Mouse (Mus musculus): ENCODE measurements around the gene Arhgap21. TPM values are rescaled to one million over a fixed set of nuclear protein-coding genes. Genes with fewer than 3 reads are reported as not detected.

Gene Arhgap21
- polyA plus RNA-seq, 1 experiment from 2014 or later: 19.1 TPM

DNA sequence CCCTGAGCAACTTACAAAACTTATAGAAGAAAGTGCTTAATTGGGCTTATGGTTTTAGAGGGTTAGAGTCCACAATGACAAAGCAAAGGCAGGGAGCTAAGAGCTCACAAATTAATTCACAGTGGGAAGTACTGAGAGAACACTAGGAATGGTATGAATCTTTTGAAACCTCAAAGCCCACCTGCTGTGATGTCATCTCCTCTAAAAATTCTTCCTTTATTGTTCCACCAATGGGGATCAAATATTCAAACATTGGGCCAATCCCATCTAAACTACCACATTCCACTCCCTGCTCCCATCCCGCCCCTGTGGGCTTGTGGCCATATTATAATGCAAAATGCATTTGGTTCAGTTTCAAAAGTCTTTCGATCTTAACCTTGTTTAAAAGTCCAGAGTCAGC lies 22.8 kb upstream of the Arhgap21 start:
- H3K4me1 ChIP-seq (ENCODE audit: control insufficient read depth, insufficient read depth, low read length): no peaks in the 10 kb centered on the region
- peaks cover 5% of the 10 kb centered on the region; the same call in 1 of the 2 replicates for H3K9me3 ChIP-seq (ENCODE audit: control insufficient read depth, low read length)
- no peaks in the 10 kb centered on the region for H3K36me3 ChIP-seq (ENCODE audit: control insufficient read depth, insufficient read depth, low read length)
- no peak overlapping the region for H3K27ac ChIP-seq (replicated peaks; ENCODE audit: low read depth, low read length)
- no peak overlapping the region for H3K9ac ChIP-seq (ENCODE audit: low read depth, low read length)
- H3K4me3 ChIP-seq (ENCODE audit: low read depth, low read length): no peak overlapping the region
- ATAC-seq (ENCODE audit: low read depth) (no peak), DNase-seq (ENCODE audit: low spot score) (no peak)
- 86% methylated on average over 2 of the region's 2 CpGs for WGBS
- no peaks in the 10 kb centered on the region for H3K27me3 ChIP-seq (replicated peaks; ENCODE audit: control insufficient read depth, insufficient read depth, low read length)
- no peak overlapping the region for H3K4me2 ChIP-seq (ENCODE audit: low read depth, low read length)

DNA sequence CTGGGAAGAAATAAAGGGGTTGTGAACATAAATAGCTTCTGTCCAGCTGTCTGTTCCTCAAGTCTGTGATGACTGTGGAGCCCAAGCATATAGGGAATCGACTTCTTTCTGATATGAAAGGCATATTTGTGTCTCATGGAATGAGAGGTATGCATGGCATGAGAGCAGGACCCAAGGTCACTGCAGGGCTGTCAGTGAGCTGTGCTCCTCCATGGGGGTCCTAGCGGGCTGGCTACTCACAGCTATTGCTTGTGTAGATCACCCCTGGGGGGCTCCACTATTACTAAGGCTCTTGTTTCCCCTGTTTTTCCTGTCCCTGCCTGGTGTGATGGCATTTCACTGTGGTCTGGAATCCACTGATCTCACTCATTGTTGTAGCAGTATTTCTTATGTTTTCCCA lies 22.2 kb upstream of the Arhgap21 start:
- no peak for ATAC-seq (ENCODE audit: low read depth)

DNA sequence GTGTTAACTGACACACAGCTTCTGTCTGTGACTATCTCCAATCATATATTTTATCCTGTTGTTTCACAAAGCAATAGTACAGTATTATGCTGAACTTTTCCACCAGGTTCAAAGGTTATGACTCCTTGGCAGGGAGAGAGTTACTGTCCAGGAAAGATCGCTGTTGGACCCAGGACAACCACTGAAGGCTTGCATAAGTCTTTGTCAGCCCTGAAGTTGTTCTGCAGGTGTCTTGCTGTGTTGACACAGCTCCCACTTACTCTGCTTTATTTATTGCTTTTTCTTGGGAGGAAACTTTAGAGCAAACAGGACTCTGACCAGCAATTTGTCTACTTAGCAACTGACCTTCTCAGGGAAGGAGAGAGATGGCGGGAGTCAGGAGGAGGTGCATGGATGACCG lies 21.4 kb upstream of the Arhgap21 start:
- Histone ChIP-seq H3K4me3 (ENCODE audit: low read depth, low read length) (no peak overlapping the region), H3K9me3 (ENCODE audit: control insufficient read depth, low read length) (peaks cover 5% of the 10 kb centered on the region; the same call in 1 of the 2 replicates), H3K27me3 (replicated peaks; ENCODE audit: control insufficient read depth, insufficient read depth, low read length) (no peaks in the 10 kb centered on the region), H3K9ac (ENCODE audit: low read depth, low read length) (no peak overlapping the region), H3K27ac (replicated peaks; ENCODE audit: low read depth, low read length) (no peak overlapping the region), H3K4me1 (ENCODE audit: control insufficient read depth, insufficient read depth, low read length) (no peaks in the 10 kb centered on the region), H3K4me2 (ENCODE audit: low read depth, low read length) (no peak overlapping the region), H3K36me3 (ENCODE audit: control insufficient read depth, insufficient read depth, low read length) (no peaks in the 10 kb centered on the region)
- no peak for DNase-seq (ENCODE audit: low spot score)
- ATAC-seq (ENCODE audit: low read depth): no peak
- 83% methylated on average over 3 of the region's 3 CpGs for WGBS

More for the DNA sequence above, 22.2 kb upstream of the Arhgap21 start:
- Histone ChIP-seq H3K4me1 (ENCODE audit: control insufficient read depth, insufficient read depth, low read length) (no peaks in the 10 kb centered on the region), H3K27me3 (replicated peaks; ENCODE audit: control insufficient read depth, insufficient read depth, low read length) (no peaks in the 10 kb centered on the region), H3K9me3 (ENCODE audit: control insufficient read depth, low read length) (peaks cover 5% of the 10 kb centered on the region; the same call in 1 of the 2 replicates), H3K36me3 (ENCODE audit: control insufficient read depth, insufficient read depth, low read length) (no peaks in the 10 kb centered on the region), H3K4me3 (ENCODE audit: low read depth, low read length) (no peak overlapping the region), H3K27ac (replicated peaks; ENCODE audit: low read depth, low read length) (no peak overlapping the region), H3K4me2 (ENCODE audit: low read depth, low read length) (no peak overlapping the region), H3K9ac (ENCODE audit: low read depth, low read length) (no peak overlapping the region)
- no peak for DNase-seq (ENCODE audit: low spot score)
- whole genome bisulfite sequencing: 27% methylated on average over 2 of the region's 2 CpGs

DNA sequence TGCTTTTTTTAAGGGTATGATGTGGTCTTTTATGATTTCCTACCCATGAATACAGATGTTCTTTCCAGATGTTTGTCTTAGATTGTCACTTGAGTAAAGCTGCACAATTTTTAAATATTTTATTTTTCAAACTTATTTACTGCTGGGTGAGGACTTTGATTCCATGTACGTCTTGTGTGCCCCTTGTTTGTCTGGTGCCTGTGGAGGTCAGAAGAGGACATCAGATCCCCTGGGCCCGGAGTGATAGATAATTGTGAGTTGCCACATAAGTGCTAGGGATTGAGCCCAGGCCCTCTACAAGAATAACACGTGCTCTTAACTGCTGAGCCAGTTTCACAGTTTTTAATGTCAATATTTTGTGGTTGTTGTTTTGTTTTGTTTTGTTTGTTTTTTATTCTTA lies 19.1 kb upstream of the Arhgap21 start:
- WGBS: 60% methylated on average over 3 of the region's 3 CpGs
- no peak overlapping the region for H3K4me2 ChIP-seq (ENCODE audit: low read depth, low read length)
- DNase-seq (ENCODE audit: low spot score) (no peak), ATAC-seq (ENCODE audit: low read depth) (no peak)
- no peak overlapping the region for H3K4me3 ChIP-seq (ENCODE audit: low read depth, low read length)
- no peaks in the 10 kb centered on the region for H3K36me3 ChIP-seq (ENCODE audit: control insufficient read depth, insufficient read depth, low read length)
- no peaks in the 10 kb centered on the region for H3K4me1 ChIP-seq (ENCODE audit: control insufficient read depth, insufficient read depth, low read length)
- H3K27ac ChIP-seq (replicated peaks; ENCODE audit: low read depth, low read length): no peak overlapping the region
- H3K9ac ChIP-seq (ENCODE audit: low read depth, low read length): no peak overlapping the region
- H3K27me3 ChIP-seq (replicated peaks; ENCODE audit: control insufficient read depth, insufficient read depth, low read length): no peaks in the 10 kb centered on the region
- H3K9me3 ChIP-seq (ENCODE audit: control insufficient read depth, low read length): peaks cover 5% of the 10 kb centered on the region; the same call in 1 of the 2 replicates

DNA sequence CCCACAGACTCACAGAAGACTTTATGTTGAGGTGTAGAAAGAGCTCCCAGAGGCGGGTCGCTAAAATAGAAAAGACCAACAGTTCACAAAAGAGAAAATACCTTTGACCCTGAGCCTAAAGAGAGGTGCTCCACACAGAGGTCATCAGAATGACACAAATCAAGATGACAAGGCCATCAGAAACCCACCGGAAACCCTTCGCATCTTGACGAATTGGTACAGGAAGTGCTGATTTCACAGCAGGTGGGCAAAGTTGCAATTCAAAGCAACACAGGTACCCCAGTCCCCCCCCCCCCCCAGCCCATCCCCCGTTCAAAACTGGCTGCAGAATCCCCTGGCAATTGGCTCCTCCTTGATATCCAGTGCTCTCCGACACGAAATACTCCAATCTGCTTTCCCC lies 10.0 kb upstream of the Arhgap21 start:
- Histone ChIP-seq H3K4me3 (ENCODE audit: low read depth, low read length) (no peak overlapping the region), H3K4me1 (ENCODE audit: control insufficient read depth, insufficient read depth, low read length) (no peaks in the 10 kb centered on the region), H3K9me3 (ENCODE audit: control insufficient read depth, low read length) (no peaks in the 10 kb centered on the region), H3K9ac (ENCODE audit: low read depth, low read length) (no peak overlapping the region), H3K27ac (replicated peaks; ENCODE audit: low read depth, low read length) (no peak overlapping the region), H3K4me2 (ENCODE audit: low read depth, low read length) (no peak overlapping the region), H3K36me3 (ENCODE audit: control insufficient read depth, insufficient read depth, low read length) (no peaks in the 10 kb centered on the region), H3K27me3 (replicated peaks; ENCODE audit: control insufficient read depth, insufficient read depth, low read length) (no peaks in the 10 kb centered on the region)
- 66% methylated on average over 8 of the region's 8 CpGs for WGBS
- ATAC-seq (ENCODE audit: low read depth): no peak
- no peak for DNase-seq (ENCODE audit: low spot score)

DNA sequence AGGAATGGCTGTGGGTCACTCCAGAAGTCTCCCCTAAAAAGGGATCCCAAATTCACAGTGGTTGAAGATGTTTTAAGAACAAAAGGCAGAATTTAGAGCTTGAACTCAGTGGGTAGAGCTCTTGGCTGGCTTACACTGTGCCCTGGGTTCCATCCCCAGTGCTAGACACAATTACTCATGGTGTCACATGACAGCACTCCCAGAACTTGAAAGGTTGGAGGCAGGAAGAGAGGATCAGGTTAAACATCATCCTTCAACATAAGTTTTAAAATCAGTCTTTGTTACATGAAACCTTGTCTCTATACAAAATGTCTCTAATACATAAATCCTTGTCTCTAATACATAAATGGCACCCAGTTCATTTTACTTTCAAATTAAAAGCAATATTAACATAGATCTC lies 8.4 kb upstream of the Arhgap21 start:
- Histone ChIP-seq H3K4me2 (ENCODE audit: low read depth, low read length) (no peak overlapping the region), H3K4me1 (ENCODE audit: control insufficient read depth, insufficient read depth, low read length) (no peaks in the 10 kb centered on the region), H3K9me3 (ENCODE audit: control insufficient read depth, low read length) (no peaks in the 10 kb centered on the region), H3K27me3 (replicated peaks; ENCODE audit: control insufficient read depth, insufficient read depth, low read length) (no peaks in the 10 kb centered on the region), H3K36me3 (ENCODE audit: control insufficient read depth, insufficient read depth, low read length) (no peaks in the 10 kb centered on the region), H3K27ac (replicated peaks; ENCODE audit: low read depth, low read length) (no peak overlapping the region), H3K9ac (ENCODE audit: low read depth, low read length) (no peak overlapping the region), H3K4me3 (ENCODE audit: low read depth, low read length) (no peak overlapping the region)
- DNase-seq (ENCODE audit: low spot score): no peak
- ATAC-seq (ENCODE audit: low read depth): no peak

DNA sequence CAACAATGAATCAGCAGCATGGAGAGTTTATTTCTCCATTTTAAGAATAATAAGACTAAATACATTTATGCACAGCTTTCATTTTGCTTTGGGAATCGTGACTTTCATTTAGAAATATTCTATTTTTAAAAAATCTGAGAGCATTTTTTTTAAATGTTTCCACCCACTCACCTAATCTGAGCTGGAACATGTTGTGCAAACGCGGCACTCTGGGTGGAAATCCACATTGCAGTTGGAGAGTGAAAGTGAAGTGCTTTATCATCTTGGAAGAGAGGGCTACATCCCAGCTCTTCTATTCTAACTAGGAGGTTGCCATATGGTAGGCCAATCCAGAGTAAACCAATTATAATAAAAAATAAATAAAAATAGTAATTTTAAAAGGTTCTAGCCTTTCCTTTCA lies 4.8 kb upstream of the Arhgap21 start:
- Histone ChIP-seq H3K27me3 (replicated peaks; ENCODE audit: control insufficient read depth, insufficient read depth, low read length) (no peaks in the 10 kb centered on the region), H3K36me3 (ENCODE audit: control insufficient read depth, insufficient read depth, low read length) (no peaks in the 10 kb centered on the region), H3K4me2 (ENCODE audit: low read depth, low read length) (no peak overlapping the region), H3K4me3 (ENCODE audit: low read depth, low read length) (no peak overlapping the region), H3K4me1 (ENCODE audit: control insufficient read depth, insufficient read depth, low read length) (0 out of 2 replicates have a peak, but pooled peaks cover 4% of the 10 kb centered on the region), H3K9me3 (ENCODE audit: control insufficient read depth, low read length) (no peaks in the 10 kb centered on the region), H3K9ac (ENCODE audit: low read depth, low read length) (no peak overlapping the region), H3K27ac (replicated peaks; ENCODE audit: low read depth, low read length) (no peak overlapping the region)
- ATAC-seq (ENCODE audit: low read depth): no peak
- WGBS: 81% methylated on average over 3 of the region's 3 CpGs
- DNase-seq (ENCODE audit: low spot score): no peak

DNA sequence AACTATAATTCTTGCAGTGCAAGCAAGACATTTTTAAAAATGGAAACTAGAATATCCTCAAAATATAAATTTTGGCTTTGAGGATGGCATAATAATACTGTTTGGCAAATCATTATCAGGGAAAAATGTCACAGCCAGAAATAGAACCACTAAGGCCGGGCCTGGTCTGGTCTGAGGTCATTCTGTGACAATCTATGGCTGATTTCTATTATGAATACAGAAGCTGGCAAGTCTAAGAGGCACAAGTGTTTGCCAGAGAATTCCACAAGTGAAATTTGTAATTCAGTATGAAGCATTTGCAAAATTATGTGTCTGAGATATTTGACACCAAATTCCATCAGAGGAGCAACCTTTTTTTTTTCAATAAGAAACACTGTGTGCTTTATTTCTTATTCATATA lies 3.5 kb upstream of the Arhgap21 start:
- ATAC-seq (ENCODE audit: low read depth): no peak
- no peak for DNase-seq (ENCODE audit: low spot score)
- no peak overlapping the region for H3K4me2 ChIP-seq (ENCODE audit: low read depth, low read length)
- H3K9me3 ChIP-seq (ENCODE audit: control insufficient read depth, low read length): no peaks in the 10 kb centered on the region
- no peak overlapping the region for H3K9ac ChIP-seq (ENCODE audit: low read depth, low read length)
- peaks cover 4% of the 10 kb centered on the region; the same call in 1 of the 2 replicates for H3K4me1 ChIP-seq (ENCODE audit: control insufficient read depth, insufficient read depth, low read length)
- no peaks in the 10 kb centered on the region for H3K36me3 ChIP-seq (ENCODE audit: control insufficient read depth, insufficient read depth, low read length)
- no peak overlapping the region for H3K27ac ChIP-seq (replicated peaks; ENCODE audit: low read depth, low read length)
- H3K4me3 ChIP-seq (ENCODE audit: low read depth, low read length): no peak overlapping the region
- no peaks in the 10 kb centered on the region for H3K27me3 ChIP-seq (replicated peaks; ENCODE audit: control insufficient read depth, insufficient read depth, low read length)
- WGBS: 63% methylated on average over 1 of the region's 1 CpGs

DNA sequence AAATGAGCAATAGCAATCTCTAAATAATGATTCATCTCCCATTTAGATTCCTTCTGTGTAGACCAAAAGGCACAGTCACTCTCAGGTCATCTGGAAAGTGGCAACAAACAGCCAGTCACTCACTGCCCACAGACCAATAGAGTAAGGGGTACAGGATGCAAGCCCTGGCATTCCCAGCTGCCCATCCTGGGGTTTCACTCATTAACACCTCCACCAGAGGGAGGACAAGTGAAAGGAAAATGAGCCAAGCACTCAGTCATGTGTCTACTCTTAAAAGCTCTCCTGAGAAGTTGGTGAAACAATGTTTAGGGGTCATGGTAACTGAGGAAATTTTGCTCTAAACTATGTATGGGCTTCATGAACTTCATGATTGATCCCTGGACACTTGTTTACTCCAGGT lies 2.9 kb upstream of the Arhgap21 start:
- no peaks in the 10 kb centered on the region for H3K27me3 ChIP-seq (replicated peaks; ENCODE audit: control insufficient read depth, insufficient read depth, low read length)
- H3K4me1 ChIP-seq (ENCODE audit: control insufficient read depth, insufficient read depth, low read length): peaks cover 9% of the 10 kb centered on the region
- DNase-seq (ENCODE audit: low spot score) (no peak), ATAC-seq (ENCODE audit: low read depth) (no peak)
- no peaks in the 10 kb centered on the region for H3K9me3 ChIP-seq (ENCODE audit: control insufficient read depth, low read length)
- no peak overlapping the region for H3K4me3 ChIP-seq (ENCODE audit: low read depth, low read length)
- H3K9ac ChIP-seq (ENCODE audit: low read depth, low read length): no peak overlapping the region
- no peak overlapping the region for H3K27ac ChIP-seq (replicated peaks; ENCODE audit: low read depth, low read length)
- H3K4me2 ChIP-seq (ENCODE audit: low read depth, low read length): no peak overlapping the region
- H3K36me3 ChIP-seq (ENCODE audit: control insufficient read depth, insufficient read depth, low read length): no peaks in the 10 kb centered on the region
